Mouse (Mus musculus): Measurements from ENCODE around the gene Emcn. TPM values are rescaled to one million over a fixed set of nuclear protein-coding genes. Genes with fewer than 3 reads are reported as not detected.

The Emcn gene
- total RNA-seq, 1 experiment: not detected

DNA sequence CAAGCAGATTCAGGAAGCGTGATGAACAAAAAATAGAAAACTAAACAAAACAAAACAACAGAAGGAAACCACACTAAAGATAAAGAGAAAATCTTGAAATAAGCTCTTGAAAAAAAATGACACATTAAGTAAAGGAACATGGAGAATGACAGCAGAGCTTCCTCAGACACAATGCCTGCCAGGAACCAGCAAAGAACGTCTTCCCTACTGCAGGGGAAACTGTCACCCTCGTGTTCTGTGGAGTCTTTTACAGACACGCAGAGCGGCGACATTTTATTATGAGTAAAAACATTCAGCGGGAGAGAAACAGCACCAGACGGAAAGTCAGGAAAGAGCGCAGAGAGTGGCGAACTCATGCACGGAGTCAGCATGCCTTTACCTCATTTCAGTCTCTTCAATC lies 54.7 kb downstream of the Emcn start:
- Histone ChIP-seq H3K4me3 (ENCODE audit: insufficient read depth in 1 of 2, low read depth in 1 of 2, low read length in 2 of 2, poor library complexity in 1 of 2, severe bottlenecking in 1 of 2) (no peak overlapping the region), H3K4me1 (ENCODE audit: control insufficient read depth in 2 of 2, insufficient read depth in 2 of 2, low read length in 2 of 2, poor library complexity in 1 of 2) (no peaks in the 10 kb centered on the region), H3K9ac (ENCODE audit: insufficient read depth, low read depth, low read length, poor library complexity, severe bottlenecking) (no peak overlapping the region), H3K36me3 (ENCODE audit: control insufficient read depth, insufficient read depth, low read length, poor library complexity, severe bottlenecking) (no peaks in the 10 kb centered on the region), H3K9me3 (ENCODE audit: control insufficient read depth, insufficient read depth, low read depth, low read length) (no peaks in the 10 kb centered on the region), H3K27ac (ENCODE audit: insufficient read depth, low read depth, low read length, poor library complexity, severe bottlenecking) (no peak overlapping the region)
- no peak for DNase-seq (ENCODE audit: low read depth, low spot score)
- in situ Hi-C loops (cut with MboI; ENCODE audit: low sequenced_read_pairs in 2 of 2, unreplicated experiment in 2 of 2): no loop called here
- TF ChIP-seq ZNF384 (IDR thresholded peaks at IDR 0.05; ENCODE audit: low read depth, low read length): no peak
- TF ChIP-seq HCFC1 (IDR thresholded peaks at IDR 0.05; ENCODE audit: borderline replicate concordance, insufficient read depth, low read length): no peak

DNA sequence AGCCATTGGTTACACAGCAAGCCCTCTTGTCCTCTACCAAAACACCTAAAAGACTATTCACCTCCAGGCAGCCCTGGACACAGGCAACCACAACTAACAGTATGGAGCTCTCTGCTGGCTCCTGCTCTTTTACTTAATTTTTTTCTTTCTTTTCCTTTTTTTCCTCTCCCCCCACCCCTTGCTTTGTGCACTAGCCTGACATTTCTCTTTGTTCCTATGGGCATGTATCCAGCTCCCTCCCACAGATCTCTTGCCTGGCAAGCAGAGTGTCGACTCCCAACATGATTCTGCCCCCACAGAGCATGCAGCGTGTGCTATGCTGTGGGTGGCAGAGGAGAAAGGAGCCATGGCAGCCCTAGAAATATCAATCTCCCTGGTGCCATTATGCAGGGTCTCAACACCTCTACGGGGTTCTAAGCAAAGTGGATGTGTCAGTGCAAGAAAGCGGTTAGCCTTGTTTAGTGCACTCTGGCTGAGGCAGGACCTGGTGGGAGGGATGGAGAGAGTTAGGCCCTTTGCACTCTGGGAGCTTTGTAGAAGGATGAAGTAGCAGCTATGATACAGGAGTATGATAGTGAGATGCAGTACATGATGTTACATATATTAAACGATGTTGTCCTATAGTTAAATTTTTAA lies 74.7 kb downstream of the Emcn start:
- no peaks in the 10 kb centered on the region for H3K36me3 ChIP-seq (ENCODE audit: control insufficient read depth, insufficient read depth, low read length, poor library complexity, severe bottlenecking)
- no peak overlapping the region for H3K9ac ChIP-seq (ENCODE audit: insufficient read depth, low read depth, low read length, poor library complexity, severe bottlenecking)
- no peak overlapping the region for H3K27ac ChIP-seq (ENCODE audit: insufficient read depth, low read depth, low read length, poor library complexity, severe bottlenecking)
- H3K4me1 ChIP-seq (ENCODE audit: control insufficient read depth in 2 of 2, insufficient read depth in 2 of 2, low read length in 2 of 2, poor library complexity in 1 of 2): no peaks in the 10 kb centered on the region
- in situ Hi-C loops (cut with MboI; ENCODE audit: low sequenced_read_pairs in 2 of 2, unreplicated experiment in 2 of 2): no loop called here
- no peak overlapping the region for H3K4me3 ChIP-seq (ENCODE audit: insufficient read depth in 1 of 2, low read depth in 1 of 2, low read length in 2 of 2, poor library complexity in 1 of 2, severe bottlenecking in 1 of 2)
- TF ChIP-seq ZNF384 (IDR thresholded peaks at IDR 0.05; ENCODE audit: low read depth, low read length) (no peak), ZC3H11A (IDR thresholded peaks at IDR 0.05; ENCODE audit: borderline replicate concordance, low read depth, low read length) (no peak), MAFK (IDR thresholded peaks at IDR 0.05; ENCODE audit: insufficient read depth, low read depth, low read length) (no peak), HCFC1 (IDR thresholded peaks at IDR 0.05; ENCODE audit: borderline replicate concordance, insufficient read depth, low read length) (no peak), CHD2 (IDR thresholded peaks at IDR 0.05; ENCODE audit: low read depth, low read length) (no peak)
- no peaks in the 10 kb centered on the region for H3K9me3 ChIP-seq (ENCODE audit: control insufficient read depth, insufficient read depth, low read depth, low read length)
- no peak for DNase-seq (ENCODE audit: low read depth, low spot score)

DNA sequence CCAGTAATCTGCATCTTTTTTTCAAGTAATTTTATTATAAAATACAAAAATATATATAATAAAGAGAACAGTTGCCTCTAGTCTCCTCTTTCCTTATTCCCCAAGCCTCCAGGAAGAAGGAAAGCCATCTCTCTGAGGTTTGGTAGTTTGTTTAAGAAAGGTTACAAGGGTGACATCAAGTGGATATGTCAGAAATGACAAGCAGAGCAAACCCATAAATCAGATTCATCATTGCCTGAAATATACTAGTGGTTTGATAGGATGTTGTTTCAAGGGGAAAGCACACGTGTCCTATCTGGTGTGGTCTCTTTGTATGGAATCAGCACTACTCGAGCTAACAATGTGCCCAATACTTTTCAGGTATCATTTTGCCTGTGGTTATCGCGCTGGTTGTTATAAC lies 77.8 kb downstream of the Emcn start:
- no peak overlapping the region for H3K9ac ChIP-seq (ENCODE audit: insufficient read depth, low read depth, low read length, poor library complexity, severe bottlenecking)
- no peak overlapping the region for H3K27ac ChIP-seq (ENCODE audit: insufficient read depth, low read depth, low read length, poor library complexity, severe bottlenecking)
- in situ Hi-C loops (cut with MboI; ENCODE audit: low sequenced_read_pairs in 2 of 2, unreplicated experiment in 2 of 2): no loop called here
- no peaks in the 10 kb centered on the region for H3K9me3 ChIP-seq (ENCODE audit: control insufficient read depth, insufficient read depth, low read depth, low read length)
- no peak for TF ChIP-seq HCFC1 (IDR thresholded peaks at IDR 0.05; ENCODE audit: borderline replicate concordance, insufficient read depth, low read length)
- TF ChIP-seq MAFK (IDR thresholded peaks at IDR 0.05; ENCODE audit: insufficient read depth, low read depth, low read length): no peak
- no peak for TF ChIP-seq ZNF384 (IDR thresholded peaks at IDR 0.05; ENCODE audit: low read depth, low read length)
- no peak for TF ChIP-seq CHD2 (IDR thresholded peaks at IDR 0.05; ENCODE audit: low read depth, low read length)
- no peak; the same call in 1 of the 2 replicates for TF ChIP-seq ZC3H11A (IDR thresholded peaks at IDR 0.05; ENCODE audit: borderline replicate concordance, low read depth, low read length)
- H3K4me1 ChIP-seq (ENCODE audit: control insufficient read depth in 2 of 2, insufficient read depth in 2 of 2, low read length in 2 of 2, poor library complexity in 1 of 2): no peaks in the 10 kb centered on the region
- no peak overlapping the region for H3K4me3 ChIP-seq (ENCODE audit: insufficient read depth in 1 of 2, low read depth in 1 of 2, low read length in 2 of 2, poor library complexity in 1 of 2, severe bottlenecking in 1 of 2)
- no peaks in the 10 kb centered on the region for H3K36me3 ChIP-seq (ENCODE audit: control insufficient read depth, insufficient read depth, low read length, poor library complexity, severe bottlenecking)
- peak; percentile 7 for DNase-seq (ENCODE audit: low read depth, low spot score)

DNA sequence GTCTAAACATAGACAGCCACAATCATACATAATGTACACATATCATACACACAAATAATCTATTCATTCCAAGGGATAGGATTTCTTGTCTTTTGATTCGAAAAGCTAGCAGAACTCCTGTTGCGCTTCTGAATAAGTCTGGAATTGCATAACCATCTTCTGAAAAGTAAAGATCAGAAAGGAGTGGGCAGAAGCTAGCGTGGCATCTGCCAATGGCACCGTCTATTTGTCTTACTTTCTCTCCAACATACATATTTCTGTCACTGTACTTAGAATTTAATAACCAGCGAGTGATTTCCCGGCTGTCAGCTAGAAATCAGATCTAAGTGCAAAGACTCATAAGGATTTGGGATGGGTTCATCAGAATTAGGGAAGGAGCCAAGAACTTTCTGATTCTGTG lies 88.6 kb downstream of the Emcn start:
- in situ Hi-C loops (cut with MboI; ENCODE audit: low sequenced_read_pairs in 2 of 2, unreplicated experiment in 2 of 2): no loop called here
- peaks cover 3% of the 10 kb centered on the region for H3K9me3 ChIP-seq (ENCODE audit: control insufficient read depth, insufficient read depth, low read depth, low read length)
- no peak overlapping the region for H3K27ac ChIP-seq (ENCODE audit: insufficient read depth, low read depth, low read length, poor library complexity, severe bottlenecking)

More for the DNA sequence above, 88.6 kb downstream of the Emcn start:
- no peak overlapping the region for H3K4me3 ChIP-seq (ENCODE audit: insufficient read depth in 1 of 2, low read depth in 1 of 2, low read length in 2 of 2, poor library complexity in 1 of 2, severe bottlenecking in 1 of 2)
- no peaks in the 10 kb centered on the region for H3K36me3 ChIP-seq (ENCODE audit: control insufficient read depth, insufficient read depth, low read length, poor library complexity, severe bottlenecking)
- no peaks in the 10 kb centered on the region for H3K4me1 ChIP-seq (ENCODE audit: control insufficient read depth in 2 of 2, insufficient read depth in 2 of 2, low read length in 2 of 2, poor library complexity in 1 of 2)
- H3K9ac ChIP-seq (ENCODE audit: insufficient read depth, low read depth, low read length, poor library complexity, severe bottlenecking): no peak overlapping the region
- no peak for DNase-seq (ENCODE audit: low read depth, low spot score)
- TF ChIP-seq HCFC1 (IDR thresholded peaks at IDR 0.05; ENCODE audit: borderline replicate concordance, insufficient read depth, low read length) (no peak), ZNF384 (IDR thresholded peaks at IDR 0.05; ENCODE audit: low read depth, low read length) (no peak)
